Mouse (Mus musculus): Measurements from ENCODE around the gene Tmem132b.

Gene Tmem132b

GRCm38 (mm10) chr5:125515006-125515405 is 16.6 kb upstream of the Tmem132b start:
- in situ Hi-C loops (cut with MboI, MseI) = no loop called here

GRCm38 (mm10) chr5:125518640-125519039 is 12.9 kb upstream of the Tmem132b start:
- in situ Hi-C loops (cut with MboI, MseI) = no loop called here

- in situ Hi-C loops (cut with MboI, MseI) = no loop called here
Observed at GRCm38 (mm10) chr5:125520930-125521590, 10.5 kb upstream of the Tmem132b start.

- in situ Hi-C loops (cut with MboI, MseI) = no loop called here
Observed at GRCm38 (mm10) chr5:125523361-125523760, 8.2 kb upstream of the Tmem132b start.

GRCm38 (mm10) chr5:125525516-125525915 is 6.1 kb upstream of the Tmem132b start:
- in situ Hi-C loops (cut with MboI, MseI) = no loop called here

- in situ Hi-C loops (cut with MboI, MseI) = no loop called here
Observed at GRCm38 (mm10) chr5:125526464-125526863, 5.1 kb upstream of the Tmem132b start.

- in situ Hi-C loops (cut with MboI, MseI) = no loop called here
Observed at GRCm38 (mm10) chr5:125529109-125529508, 2.5 kb upstream of the Tmem132b start.

- in situ Hi-C loops (cut with MboI, MseI) = no loop called here
Observed at GRCm38 (mm10) chr5:125532191-125532544, 594 bp downstream of the Tmem132b start.

- in situ Hi-C loops (cut with MboI, MseI) = no loop called here
Observed at GRCm38 (mm10) chr5:125532545-125533224, 1.1 kb downstream of the Tmem132b start.

GRCm38 (mm10) chr5:125533225-125533900 is 1.8 kb downstream of the Tmem132b start:
- in situ Hi-C loops (cut with MboI, MseI) = no loop called here

- in situ Hi-C loops (cut with MboI, MseI) = no loop called here
Observed at GRCm38 (mm10) chr5:125534168-125534610, 2.6 kb downstream of the Tmem132b start.

GRCm38 (mm10) chr5:125534611-125535324 is 3.2 kb downstream of the Tmem132b start:
- in situ Hi-C loops (cut with MboI, MseI) = loop anchor here (5.0 kb wide), 1 partner anchor 108 kb away; no protein-coding TSS in a partner anchor

- in situ Hi-C loops (cut with MboI, MseI) = no loop called here
Observed at GRCm38 (mm10) chr5:125545090-125545489, 13.5 kb downstream of the Tmem132b start.

GRCm38 (mm10) chr5:125546293-125546692 is 14.7 kb downstream of the Tmem132b start:
- in situ Hi-C loops (cut with MboI, MseI) = no loop called here

- in situ Hi-C loops (cut with MboI, MseI) = loop anchor here (10.0 kb wide), 1 partner anchor 685 kb away; no protein-coding TSS in a partner anchor
Observed at GRCm38 (mm10) chr5:125549750-125550489, 18.3 kb downstream of the Tmem132b start.

GRCm38 (mm10) chr5:125555732-125556131 is 24.2 kb downstream of the Tmem132b start:
- in situ Hi-C loops (cut with MboI, MseI) = loop anchor here (10.0 kb wide), 1 partner anchor 679 kb away; no protein-coding TSS in a partner anchor

- in situ Hi-C loops (cut with MboI, MseI) = no loop called here
Observed at GRCm38 (mm10) chr5:125563492-125563891, 31.9 kb downstream of the Tmem132b start.

GRCm38 (mm10) chr5:125565725-125566124 is 34.2 kb downstream of the Tmem132b start:
- in situ Hi-C loops (cut with MboI, MseI) = no loop called here

GRCm38 (mm10) chr5:125568457-125568856 is 36.9 kb downstream of the Tmem132b start:
- in situ Hi-C loops (cut with MboI, MseI) = no loop called here

GRCm38 (mm10) chr5:125572011-125572410 is 40.4 kb downstream of the Tmem132b start:
- in situ Hi-C loops (cut with MboI, MseI) = no loop called here

GRCm38 (mm10) chr5:125574886-125575285 is 43.3 kb downstream of the Tmem132b start:
- in situ Hi-C loops (cut with MboI, MseI) = no loop called here

Data from T-helper 1 cell (primary cell).